Mouse (Mus musculus): ENCODE data around the gene Timm8a2.
"Not testable (repeated sequence)": the region's sequence is repeated elsewhere in the genome, so short reads cannot be mapped to it uniquely, and the experiment has no call there.

Gene Timm8a2

DNA sequence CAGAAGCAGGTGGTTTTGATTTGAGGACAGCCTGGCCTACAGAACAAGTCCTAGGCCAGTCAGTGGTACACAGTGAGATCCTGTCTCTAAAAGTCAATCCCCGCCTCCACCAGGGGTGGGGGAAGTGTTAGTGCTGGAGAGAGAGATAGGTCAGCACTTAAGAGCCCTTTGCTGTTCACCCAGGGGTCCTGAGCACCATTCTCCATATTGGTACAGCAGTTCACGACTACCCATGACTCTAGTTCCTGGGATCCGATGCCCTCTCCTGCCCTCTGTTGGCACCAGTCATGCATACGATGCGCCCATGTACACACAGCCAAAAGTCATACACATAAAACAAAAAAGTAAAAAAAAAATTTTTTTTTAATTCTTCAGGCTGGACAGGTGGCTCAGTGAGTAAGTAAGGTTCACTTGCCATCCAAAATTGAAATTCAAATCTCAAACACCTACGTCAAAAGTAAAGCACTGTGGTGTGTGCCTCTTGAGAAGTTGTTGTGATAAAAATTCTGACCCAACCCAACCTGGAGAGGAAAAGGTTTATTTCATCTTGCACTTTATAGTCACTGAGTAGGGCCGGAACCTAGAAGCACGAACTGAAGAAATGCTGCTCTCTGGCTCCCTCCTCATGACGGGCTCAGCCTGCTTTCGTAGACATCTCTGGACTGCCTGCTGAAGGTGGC, 28.1 kb downstream of the Timm8a2 start:
- no peak for DNase-seq

DNA sequence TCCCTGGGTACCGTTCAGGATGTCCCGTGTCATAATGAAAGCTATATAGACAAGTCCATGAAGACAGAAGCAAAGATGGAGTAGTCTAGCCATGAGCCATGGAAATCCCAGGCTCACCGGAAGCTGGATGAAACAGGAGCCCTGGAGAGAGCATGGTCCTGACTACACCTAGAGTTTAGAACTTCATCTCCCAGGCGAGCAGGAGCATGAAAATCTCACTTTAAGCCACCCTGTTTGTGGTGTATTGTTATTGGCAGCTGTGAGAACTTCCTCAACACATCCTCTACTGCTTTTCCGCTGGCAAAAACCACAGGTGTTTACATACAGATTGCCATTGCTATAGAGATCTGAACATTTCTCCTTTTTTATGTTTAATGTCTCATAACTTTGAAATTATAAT, 29.1 kb downstream of the Timm8a2 start:
- no peak for DNase-seq

DNA sequence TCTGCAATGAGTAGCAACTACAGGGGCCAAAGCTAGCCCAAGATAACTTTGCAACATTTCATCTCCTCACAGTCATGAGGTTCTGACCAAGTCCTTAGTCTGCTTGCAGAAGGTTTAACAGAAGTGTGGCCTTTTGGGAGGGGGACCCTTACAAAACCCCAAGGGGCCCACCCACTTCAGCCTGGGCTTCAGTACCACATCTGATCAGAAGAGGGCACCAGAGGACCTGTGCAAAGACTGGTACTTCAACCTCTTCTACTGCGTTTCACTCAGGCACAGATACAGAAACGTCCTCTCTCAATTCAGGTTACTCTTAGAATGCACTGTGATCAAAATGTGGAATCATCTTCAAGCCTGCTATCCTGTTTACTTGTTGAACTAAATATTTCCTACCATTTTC, 30.0 kb downstream of the Timm8a2 start:
- peak; percentile 61 to 77 for DNase-seq

DNA sequence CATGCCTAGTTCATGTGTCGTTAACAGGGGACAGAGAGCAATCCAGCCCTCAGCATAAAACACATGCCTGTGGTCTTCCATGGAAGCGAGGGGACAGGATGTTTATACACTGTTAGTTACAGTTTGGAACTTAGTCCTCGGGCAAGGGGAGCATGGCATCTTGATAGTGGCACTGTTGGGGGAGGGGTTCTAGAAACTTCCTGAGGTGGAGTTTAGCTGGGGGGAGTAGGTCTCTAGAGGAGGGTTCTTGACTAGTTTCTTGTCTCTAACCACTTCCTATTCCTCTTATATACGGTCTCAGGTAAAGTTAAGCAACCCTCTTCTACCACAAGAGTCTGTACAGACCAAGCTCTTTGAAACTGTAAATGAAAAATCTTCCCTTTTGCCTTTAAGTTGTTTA, 31.8 kb downstream of the Timm8a2 start:
- no peak for DNase-seq

DNA sequence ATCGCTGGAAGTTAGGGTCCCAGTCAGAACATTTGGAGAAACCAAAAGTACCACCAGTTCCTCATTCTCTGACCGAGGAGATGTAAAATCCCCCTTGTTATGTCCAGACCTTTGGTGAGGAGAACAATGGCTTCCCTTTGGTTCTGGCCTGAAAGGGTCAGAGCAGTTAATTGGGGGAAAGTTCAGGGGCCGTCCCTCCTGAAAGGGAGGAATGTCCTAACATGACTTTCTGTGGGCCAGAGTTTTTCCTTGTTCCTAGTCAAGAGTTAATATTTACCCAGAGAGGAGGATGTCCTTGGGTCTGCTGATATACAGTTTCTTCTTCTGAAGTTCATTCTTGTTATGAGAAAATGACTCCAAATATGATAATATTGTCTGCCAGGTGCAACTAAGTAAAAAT, 33.6 kb downstream of the Timm8a2 start:
- not testable (repeated sequence) for DNase-seq

DNA sequence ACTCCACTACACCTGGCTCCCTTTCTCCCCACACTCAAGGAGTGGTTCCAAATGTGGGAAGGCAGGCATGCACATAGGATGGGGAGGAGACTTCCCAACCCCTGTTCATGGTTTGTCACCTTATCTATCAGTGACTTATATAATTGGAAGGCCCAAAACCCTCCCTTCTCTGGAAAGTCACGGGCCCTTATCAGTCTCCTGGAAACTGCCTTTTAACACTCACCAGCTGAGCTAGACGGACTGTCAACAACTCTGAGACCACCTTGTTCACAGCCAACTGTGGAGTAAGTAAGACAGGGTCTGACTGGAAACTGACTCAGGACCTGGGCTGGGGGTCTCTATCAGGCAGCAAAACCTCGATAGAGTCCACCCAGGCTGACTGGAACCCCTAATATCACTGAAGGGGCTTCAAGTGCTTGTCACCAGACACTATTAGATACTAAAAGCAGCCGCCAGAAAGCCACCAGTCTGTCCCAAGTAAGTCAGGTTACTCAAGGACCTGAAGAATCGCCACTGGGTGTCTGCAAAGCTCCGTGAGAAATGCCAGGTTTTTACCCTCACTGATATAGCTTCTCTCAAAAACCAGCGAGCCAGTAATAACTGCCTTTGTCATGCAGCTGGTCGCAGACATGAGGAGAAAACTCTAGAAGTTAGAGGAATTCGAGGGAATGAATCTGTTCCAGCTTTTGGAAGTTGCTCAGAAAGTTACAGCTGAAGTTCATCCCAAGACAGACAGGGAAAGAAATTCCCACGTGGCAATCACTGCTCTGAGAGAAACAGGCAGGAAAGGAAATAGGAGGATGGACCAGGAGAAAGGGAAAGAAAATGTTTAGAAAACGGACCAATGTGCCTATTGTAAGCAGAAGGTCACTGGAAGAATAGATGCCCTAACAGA, 34.6 kb downstream of the Timm8a2 start:
- DNase-seq: no peak

DNA sequence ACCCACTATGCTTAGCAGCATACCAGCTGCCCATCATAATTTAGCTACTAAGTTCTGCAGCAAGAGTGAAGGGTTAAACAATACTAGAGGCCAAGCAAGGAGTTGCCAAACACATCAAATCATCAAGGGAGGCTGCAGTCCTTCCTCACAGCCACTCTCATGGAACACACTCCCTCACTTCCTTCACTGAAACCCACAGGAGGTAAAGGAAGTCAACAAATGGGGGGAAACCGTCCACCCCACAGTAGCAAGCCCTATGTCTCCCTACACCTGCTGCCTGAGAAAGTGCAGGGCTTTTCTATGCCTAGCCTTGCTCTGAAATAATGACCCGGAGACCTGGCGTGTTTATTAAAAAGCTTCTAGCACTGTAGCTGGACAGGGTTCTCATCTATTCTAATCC, 35.5 kb downstream of the Timm8a2 start:
- no peak for DNase-seq

DNA sequence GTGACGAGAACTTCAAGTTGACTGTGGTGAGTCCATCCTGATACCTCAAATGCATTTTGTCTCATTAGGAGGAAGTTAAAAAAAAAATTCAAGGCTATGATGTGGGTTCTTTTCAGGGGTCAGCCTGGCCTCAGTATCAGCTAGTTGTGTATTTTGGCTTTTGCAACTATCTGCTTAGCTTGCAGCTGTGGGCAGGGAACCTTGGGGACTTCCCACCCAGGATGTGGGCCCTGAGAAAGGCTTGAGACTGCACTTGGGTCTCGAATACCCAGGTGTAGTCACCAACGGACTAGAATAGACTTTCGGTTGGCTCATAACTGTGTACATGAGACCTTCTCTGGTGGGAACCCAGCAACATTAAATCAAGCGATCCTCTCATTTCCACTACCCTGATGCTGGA, 38.9 kb downstream of the Timm8a2 start:
- DNase-seq: no peak

DNA sequence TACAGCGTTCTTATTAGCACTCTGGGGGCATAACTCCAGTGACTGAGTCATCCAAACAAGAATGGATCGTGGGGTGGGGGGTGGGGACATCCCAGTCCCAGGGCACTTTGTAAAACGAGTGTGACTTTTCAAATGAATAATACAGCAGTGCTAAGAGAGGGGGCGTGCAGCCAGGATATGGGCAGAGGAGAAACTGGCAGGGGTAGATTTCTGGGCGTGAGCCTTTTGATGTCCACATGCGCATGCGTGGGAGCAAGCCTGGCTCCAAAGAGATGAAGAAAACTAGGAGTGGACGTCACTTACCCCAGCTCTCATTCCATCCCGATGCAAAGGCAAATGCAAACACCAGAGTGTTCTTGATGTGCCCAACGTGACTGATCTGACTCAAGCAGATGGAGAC, 39.9 kb downstream of the Timm8a2 start:
- peak in 1 of 2 experiments; percentile 10 for DNase-seq

DNA sequence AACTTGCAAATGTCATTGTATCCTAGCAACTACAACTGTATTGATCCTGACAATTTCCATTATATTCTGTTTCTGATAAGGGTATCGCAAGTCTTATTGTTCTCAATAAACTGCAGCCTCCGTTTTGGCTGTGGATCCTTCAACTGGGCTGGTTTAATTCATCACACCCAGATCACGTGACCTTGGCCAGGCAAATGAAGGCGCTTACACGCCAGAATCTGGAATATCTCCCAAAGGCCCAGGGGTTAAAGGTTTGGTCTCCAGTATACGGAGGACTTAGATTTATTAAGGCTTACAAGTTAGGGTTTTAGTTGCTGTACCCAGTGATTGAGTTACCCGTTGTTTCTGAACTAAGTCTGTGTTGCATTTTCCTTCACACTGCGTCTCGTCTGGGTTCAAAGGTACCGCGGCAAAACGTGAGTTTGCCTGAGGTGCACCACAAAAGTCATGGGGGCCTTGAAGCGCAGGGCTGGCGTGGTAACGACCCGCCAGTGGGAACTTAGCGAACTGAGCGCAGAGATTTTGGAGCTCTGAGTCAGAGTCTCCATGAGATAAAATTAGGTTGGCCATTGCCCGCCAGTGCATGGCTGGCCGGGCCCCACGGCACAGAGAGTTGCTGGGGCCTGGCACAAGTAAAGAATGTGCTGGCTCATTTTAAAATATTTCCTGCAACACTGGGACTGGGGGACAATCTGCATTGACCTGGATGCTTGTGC, 41.2 kb downstream of the Timm8a2 start:
- no peak for DNase-seq

DNA sequence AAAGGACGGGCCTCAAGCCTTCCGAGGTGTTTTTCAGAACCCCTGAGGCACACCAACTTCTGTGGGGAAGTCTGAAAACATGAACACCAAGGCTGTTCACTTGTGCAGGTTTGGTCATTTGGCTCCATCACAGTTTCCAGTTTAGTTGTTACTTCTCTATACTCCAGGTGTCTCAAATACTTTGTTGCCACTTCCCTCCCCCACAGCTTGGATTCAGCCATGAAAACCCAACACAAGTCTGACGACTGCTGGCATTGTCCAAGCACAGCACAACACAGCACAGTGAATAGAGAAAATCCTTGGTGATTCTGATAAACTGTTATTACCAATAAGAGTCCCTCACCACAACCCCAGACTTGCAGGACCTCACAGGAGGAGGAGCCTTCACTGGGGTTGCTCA, 42.5 kb downstream of the Timm8a2 start:
- no peak for DNase-seq

DNA sequence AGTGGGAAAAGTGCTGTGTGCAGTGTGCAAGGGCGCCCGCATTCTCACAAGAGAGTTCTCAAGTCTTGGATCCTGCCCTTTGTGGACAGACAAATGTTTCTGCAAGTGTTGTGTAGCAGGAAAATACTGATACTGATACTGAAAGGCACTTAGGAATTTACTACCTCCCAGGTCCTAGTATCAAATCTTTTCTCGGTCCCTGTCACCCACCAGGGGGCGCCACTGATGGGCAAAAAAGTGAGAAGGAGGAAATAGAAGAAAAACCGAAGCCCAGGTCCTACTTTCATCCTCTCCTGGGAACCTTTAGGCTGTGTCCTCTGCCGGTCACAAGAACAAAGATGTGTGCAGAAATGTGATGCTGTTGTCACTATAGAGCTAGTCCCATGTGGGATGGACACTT, 45.0 kb downstream of the Timm8a2 start:
- peak; percentile 48 to 75 for DNase-seq

DNA sequence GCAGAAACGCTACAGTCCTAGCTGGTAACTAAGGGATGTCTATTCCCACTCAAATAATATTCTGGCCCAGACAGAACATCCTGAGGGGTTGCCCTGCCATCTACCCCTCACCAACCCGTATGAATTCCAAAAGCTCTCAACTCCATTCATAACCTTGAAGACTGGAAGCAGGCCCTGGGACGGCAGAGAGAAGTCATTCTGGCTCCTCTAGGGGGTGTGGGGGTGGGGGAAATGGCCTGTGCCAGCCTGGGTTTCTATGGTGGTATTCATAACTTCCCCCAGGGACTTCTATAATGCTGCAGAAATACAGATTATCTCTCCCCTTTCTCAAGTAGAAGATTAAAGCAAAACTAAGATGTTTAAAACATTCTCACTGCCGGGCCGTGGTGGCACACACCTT, 45.4 kb downstream of the Timm8a2 start:
- DNase-seq: no peak

DNA sequence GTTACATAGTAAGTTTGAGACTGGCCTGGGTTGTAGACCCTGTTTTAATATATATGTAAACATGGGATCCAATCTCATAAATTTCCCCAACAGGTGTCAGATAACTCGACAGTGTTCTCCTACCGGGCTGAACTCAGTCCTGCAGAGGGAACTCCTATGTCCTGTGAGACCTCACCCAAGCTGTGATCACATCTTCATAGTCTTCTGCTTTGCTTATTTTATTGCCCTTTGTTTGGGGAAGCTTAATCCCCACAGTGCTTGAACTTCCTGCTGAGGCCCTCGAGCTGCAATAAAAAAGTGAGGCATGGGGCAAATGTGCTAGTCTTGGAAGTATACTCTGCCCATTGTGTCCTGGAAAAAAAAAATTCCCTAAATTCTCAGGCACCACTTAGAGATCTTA, 46.8 kb downstream of the Timm8a2 start:
- no peak for DNase-seq

DNA sequence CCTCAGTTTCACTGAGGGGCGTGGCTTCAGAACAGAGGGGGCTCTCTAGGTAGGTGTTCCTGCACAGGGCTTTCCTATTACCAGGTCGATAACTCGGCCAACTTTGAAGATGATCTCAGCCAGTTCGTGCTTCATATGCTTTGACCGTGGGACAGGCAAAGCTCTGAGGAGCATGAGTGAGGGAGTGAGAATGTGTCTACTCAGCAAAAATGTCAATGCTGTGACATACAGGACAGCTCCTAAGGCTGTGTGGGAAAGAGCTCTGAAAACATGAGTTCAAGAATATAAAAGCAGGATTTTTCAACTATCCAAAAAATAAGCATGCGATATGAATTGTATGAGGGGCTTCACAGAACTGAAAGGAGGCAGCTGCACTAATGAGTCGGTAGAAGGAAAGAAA, 49.0 kb downstream of the Timm8a2 start:
- DNase-seq: no peak

DNA sequence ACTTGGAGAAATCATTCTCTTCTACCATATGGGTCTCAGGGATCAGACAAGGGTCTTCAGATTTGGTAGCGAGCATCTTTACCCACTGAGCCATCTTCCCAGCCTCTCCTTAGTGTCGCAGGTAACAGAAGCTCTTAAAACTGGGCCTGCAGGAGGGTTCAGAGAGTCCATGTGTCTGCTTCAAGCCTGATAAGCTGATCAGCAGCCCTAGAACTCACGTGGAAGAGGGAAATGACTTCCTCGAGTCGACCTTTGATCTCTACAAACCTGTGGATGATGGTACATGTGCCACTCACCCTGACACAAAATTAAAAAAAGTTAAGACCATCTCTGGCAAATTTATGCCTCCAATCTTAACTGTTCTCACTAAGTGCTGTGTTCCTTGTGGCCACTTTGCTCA, 53.5 kb downstream of the Timm8a2 start:
- no peak for DNase-seq
